Mouse (Mus musculus) effector memory CD4-positive, alpha-beta T cell, adult 7 months (primary cell): Measurements from ENCODE around the gene Cd82. TPM values are rescaled to one million over a fixed set of nuclear protein-coding genes. Genes with fewer than 3 reads are reported as not detected.

Experiments
- polyA plus RNA-seq: library from polyadenylated mRNA; unstranded; fragments of 100-300 nt; shearing (Covaris generic); gene quantifications from one replicate; pipeline ENCODE4 v1.2.1, GENCODE M21; 2017

The Cd82 gene
- 760 TPM for polyA plus RNA-seq

GRCm38 (mm10) chr2:93462760-93463159, at the start of gene Cd82:
Gene Cd82 (minus strand): TSS chr2:93463140.

Other genes starting within 250 kb of the Cd82 start
- not detected for gene Tspan18, start 128.6 kb downstream of the Cd82 start, polyA plus RNA-seq
- not detected for gene Gm10803, start 97.4 kb upstream of the Cd82 start, polyA plus RNA-seq
- gene Alx4, start 179.2 kb upstream of the Cd82 start, polyA plus RNA-seq, result 0.24 TPM